Mouse (Mus musculus) inflammation-experienced regulatory T-cells (primary cell): ENCODE measurements around the gene Olfr3. TPM values are rescaled to one million over a fixed set of nuclear protein-coding genes. Genes with fewer than 3 reads are reported as not detected.

ENCODE experiments used
- polyA plus RNA-seq, 2 experiments: library from polyadenylated mRNA; unstranded; fragments of 100-300 nt; shearing (Covaris generic); gene quantifications; one replicate each; pipeline ENCODE4 v1.2.1; 2017

The Olfr3 gene
- not detected for polyA plus RNA-seq

DNA sequence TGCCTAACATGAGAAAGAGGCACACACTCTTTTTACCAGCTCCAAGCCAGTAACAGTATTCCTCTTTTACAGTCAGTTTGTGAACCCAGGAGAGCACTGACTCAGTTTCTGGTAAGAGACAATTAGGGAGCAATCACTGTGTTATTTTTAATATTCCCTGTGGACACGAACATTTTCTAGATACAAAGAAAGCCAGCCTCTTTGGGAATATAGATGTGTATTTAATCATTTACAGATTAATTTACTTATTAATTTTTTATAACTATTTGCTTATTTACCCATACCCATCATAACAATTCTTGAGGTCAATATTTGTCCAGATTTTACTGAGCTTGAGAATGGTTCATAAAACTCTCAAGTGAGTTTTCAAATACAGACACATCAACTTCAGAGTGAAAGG is at the start of gene Olfr3:
Olfr3 (minus strand) TSS at position 101 of the 400 bp plus-strand sequence.

GRCm38 (mm10) chr2:36862560-36862959 is 45.7 kb upstream of the Olfr3 start, which contains the start of gene Olfr351:
Gene Olfr351 (minus strand): TSS chr2:36862660.

DNA sequence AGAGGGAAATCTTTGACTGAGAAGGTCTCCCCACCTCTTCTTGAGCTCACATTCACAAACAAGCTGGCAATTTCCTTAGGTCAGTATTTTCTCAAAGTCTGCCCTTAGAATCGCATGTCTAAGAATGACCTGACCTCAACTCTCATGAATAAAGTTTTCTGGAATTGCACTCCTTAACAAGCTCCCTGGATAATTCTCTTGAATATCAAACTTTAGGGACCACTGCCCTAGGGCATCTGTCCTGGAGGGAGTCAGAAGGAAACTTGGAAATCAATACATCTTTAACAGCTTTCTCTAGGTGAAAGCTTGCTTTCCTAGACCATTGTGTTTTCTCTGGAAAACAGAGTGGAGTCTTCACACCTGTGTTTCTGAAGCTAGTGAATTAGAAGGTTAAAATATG is 29.2 kb upstream of the Olfr3 start, which contains the start of gene Olfr350:
Olfr350 (plus strand) TSS at position 301 of the 400 bp plus-strand sequence.

DNA sequence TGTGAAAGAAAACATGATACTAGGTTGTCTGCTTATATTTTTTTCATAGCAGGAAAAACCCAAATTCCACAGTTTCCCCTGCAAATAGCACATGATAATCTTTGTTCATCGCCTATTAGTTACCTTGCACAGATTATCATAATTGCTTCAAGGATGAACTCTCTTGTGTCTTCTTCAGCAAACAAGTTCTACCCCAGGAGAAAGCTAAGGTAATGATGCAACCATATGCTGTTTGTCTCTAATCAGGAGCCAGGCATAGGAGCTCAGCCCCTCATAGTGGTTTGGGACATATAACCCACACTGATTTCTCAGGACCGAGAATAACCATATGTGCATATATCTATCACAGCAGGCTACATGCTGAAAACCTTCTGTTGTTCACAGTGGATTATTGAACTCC is 26.6 kb downstream of the Olfr3 start, which contains the start of gene Olfr50:
Olfr50 (plus strand) TSS at position 301 of the 400 bp plus-strand sequence.

DNA sequence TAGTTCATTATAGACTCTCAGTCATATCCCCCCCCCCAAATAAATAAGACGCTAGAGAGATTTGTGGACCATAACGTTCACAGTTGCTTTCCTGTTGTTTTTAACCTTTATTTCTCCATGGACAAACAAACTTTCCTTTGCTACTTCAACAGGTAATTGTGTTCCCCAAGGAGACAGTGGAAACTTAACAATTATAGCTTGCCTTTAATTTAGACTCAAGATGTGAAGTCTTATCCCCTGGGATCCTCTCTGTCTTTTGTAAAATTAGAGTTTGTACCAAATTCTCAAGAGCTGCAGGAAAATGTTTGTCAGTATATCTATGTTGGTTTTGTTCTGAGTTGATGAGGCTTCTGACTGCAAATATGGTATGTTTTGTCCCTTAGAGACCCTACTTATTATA is 32.9 kb downstream of the Olfr3 start, which contains the start of gene Olfr348:
Olfr348 (plus strand) TSS at position 301 of the 400 bp plus-strand sequence.

Other genes starting within 250 kb of the Olfr3 start
- gene Olfr345, start 177.0 kb downstream of the Olfr3 start, polyA plus RNA-seq = 1 to 10 TPM in 1 of 2 experiments, not detected in 1; 1.7 TPM
- gene Olfr346, start 131.2 kb downstream of the Olfr3 start, polyA plus RNA-seq = under 1 TPM; 0.20 TPM
- not detected for gene Olfr347, start 85.1 kb downstream of the Olfr3 start, polyA plus RNA-seq
- gene Olfr348, start 32.8 kb downstream of the Olfr3 start, polyA plus RNA-seq = not detected
- gene Olfr50, start 26.5 kb downstream of the Olfr3 start, polyA plus RNA-seq = under 1 TPM in 1 of 2 experiments, not detected in 1; 0.13 TPM
- gene Olfr350, start 29.3 kb upstream of the Olfr3 start, polyA plus RNA-seq = not detected
- not detected for gene Olfr351, start 45.6 kb upstream of the Olfr3 start, polyA plus RNA-seq
- gene Olfr352, start 51.4 kb upstream of the Olfr3 start, polyA plus RNA-seq = under 1 TPM in 1 of 2 experiments, not detected in 1; 0.09 TPM
- gene Olfr353, start 75.9 kb upstream of the Olfr3 start, polyA plus RNA-seq = not detected
- under 1 TPM; 0.05 to 0.31 TPM for gene Olfr354, start 88.6 kb upstream of the Olfr3 start, polyA plus RNA-seq
- gene Olfr355, start 111.9 kb upstream of the Olfr3 start, polyA plus RNA-seq = under 1 TPM; 0.37 to 0.56 TPM
- not detected for gene Olfr356, start 120.1 kb upstream of the Olfr3 start, polyA plus RNA-seq
- gene Olfr357, start 176.8 kb upstream of the Olfr3 start, polyA plus RNA-seq = not detected
- under 1 TPM; 0.11 to 0.22 TPM for gene Olfr358, start 192.3 kb upstream of the Olfr3 start, polyA plus RNA-seq
- not detected for gene Olfr360, start 248.7 kb upstream of the Olfr3 start, polyA plus RNA-seq